27 mouse cellular contexts compared by ENCODE assay signal in the genomic region with DNA sequence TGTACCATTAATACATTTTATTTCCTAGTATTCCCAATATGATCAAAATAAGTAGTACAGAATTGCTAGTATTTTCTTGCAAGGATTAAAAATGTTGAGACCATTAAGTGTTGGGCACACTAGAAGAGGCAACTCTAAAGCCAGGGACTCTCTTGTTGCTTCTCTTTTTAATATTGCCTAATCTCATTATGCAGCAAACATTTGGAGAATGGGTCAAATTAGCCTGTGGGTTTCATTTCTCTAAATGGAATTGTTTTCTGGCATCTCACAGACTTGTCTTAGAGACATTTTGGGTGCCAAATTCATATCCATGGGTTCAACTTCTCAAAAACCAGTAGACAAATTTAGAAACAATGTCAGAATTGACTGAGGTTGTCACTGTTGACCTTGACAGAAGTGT. TPM values are rescaled to one million over a fixed set of nuclear protein-coding genes. Genes with fewer than 3 reads are reported as not detected.
DNase-seq lines count a peak whose midpoint lies in the region; ATAC-seq and TF ChIP-seq lines count a peak whose summit lies in the region.
"Had no signal": no experiment of that assay in that cellular context is flagged by ENCODE, and none has a peak within 500 bp of the region (broad histone marks: within the 10 kb centered on the region; RNA-seq: fewer than 3 reads in every experiment).

No protein-coding gene starts in this region.

- no peak overlapping the region for H3K27ac ChIP-seq in liver, adult 2 months (replicated peaks; ENCODE audit: insufficient read depth, low read depth, low read length)
- no peak overlapping the region for H3K27ac ChIP-seq in midbrain, postnatal 0 days (ENCODE audit: low read depth, low read length)
- H3K27ac ChIP-seq in gastrocnemius, adult 2 months, result no peak overlapping the region
- H3K27ac ChIP-seq: embryonic facial prominence, embryonic 10.5 days; embryonic facial prominence, embryonic 12.5 days; forebrain, embryonic 13.5 days had no signal

- no peaks in the 10 kb centered on the region for H3K9me3 ChIP-seq in midbrain, postnatal 0 days (ENCODE audit: low read length)
- H3K9me3 ChIP-seq: embryonic facial prominence, embryonic 10.5 days; embryonic facial prominence, embryonic 12.5 days; forebrain, embryonic 13.5 days; G1E had no signal

- H3K36me3 ChIP-seq in liver, adult 2 months (ENCODE audit: control insufficient read depth, insufficient read depth, low read length), result no peaks in the 10 kb centered on the region
- H3K36me3 ChIP-seq in midbrain, postnatal 0 days (ENCODE audit: insufficient read depth, low read length), result no peaks in the 10 kb centered on the region
- H3K36me3 ChIP-seq: embryonic facial prominence, embryonic 10.5 days; embryonic facial prominence, embryonic 12.5 days; G1E had no signal

- no peak for TF ChIP-seq CTCF in liver, adult 2 months (IDR thresholded peaks at IDR 0.05; ENCODE audit: low read depth, low read length)
- TF ChIP-seq CTCF in midbrain, postnatal 0 days (IDR thresholded peaks at IDR 0.05), result no peak
- TF ChIP-seq CTCF in gastrocnemius, adult 2 months (IDR thresholded peaks at IDR 0.05), result no peak

- intact Hi-C loops in gastrocnemius, adult 2 months (cut with DNase I), result no loop called here

- no peak overlapping the region for H3K9ac ChIP-seq in liver, adult 2 months (ENCODE audit: low read depth, low read length)
- H3K9ac ChIP-seq in midbrain, postnatal 0 days (replicated peaks; ENCODE audit: low read length, poor library complexity, severe bottlenecking), result no peak overlapping the region
- H3K9ac ChIP-seq: embryonic facial prominence, embryonic 12.5 days; forebrain, embryonic 13.5 days had no signal

- peak; percentile 88 for ATAC-seq in granulocyte monocyte progenitor cell, adult 5-6 weeks (replicated peaks; ENCODE audit: poor library complexity, severe bottlenecking)
- ATAC-seq in megakaryocyte progenitor cell, adult 5-6 weeks (replicated peaks; ENCODE audit: poor library complexity), result peak; percentile 78
- ATAC-seq in midbrain, postnatal 0 days (ENCODE audit: low FRiP score), result no peak
- ATAC-seq: activated CD4-positive, CD25-positive, alpha-beta regulatory T cell, adult 4 months; CD4-positive, CD25-positive, alpha-beta regulatory T cell, adult 4 months; forebrain, embryonic 13.5 days; forebrain, embryonic 16.5 days; Patski had no signal

- no peaks in the 10 kb centered on the region for H3K79me2 ChIP-seq in liver, adult 2 months (ENCODE audit: control insufficient read depth, insufficient read depth, low read length)

- H3K4me2 ChIP-seq in midbrain, postnatal 0 days (ENCODE audit: low read depth, low read length, poor library complexity, severe bottlenecking), result no peak overlapping the region
- H3K4me2 ChIP-seq: embryonic facial prominence, embryonic 12.5 days; forebrain, embryonic 13.5 days had no signal

- no peaks in the 10 kb centered on the region for H3K4me1 ChIP-seq in liver, adult 2 months (ENCODE audit: control insufficient read depth, insufficient read depth, low read length)
- no peaks in the 10 kb centered on the region for H3K4me1 ChIP-seq in midbrain, postnatal 0 days (ENCODE audit: insufficient read depth, low read length)
- H3K4me1 ChIP-seq: embryonic facial prominence, embryonic 10.5 days; embryonic facial prominence, embryonic 12.5 days; forebrain, embryonic 13.5 days had no signal

- DNase-seq in liver, adult 2 months (ENCODE audit: extremely low read depth, low read depth, low spot score), result peak; percentile 33
- no peak for DNase-seq in liver
- no peak for DNase-seq in testis, postnatal 14 days (ENCODE audit: low spot score)
- DNase-seq in midbrain, postnatal 0 days (ENCODE audit: low spot score), result no peak
- no peak for DNase-seq in gastrocnemius, adult 2 months
- DNase-seq: adrenal gland, adult 2 months; adrenal gland, postnatal 10 days; adrenal gland, postnatal 25 days; B cell, adult 2 months; cerebellum, adult 11 months; cerebellum, adult 18-20 months; cerebellum, adult 8-10 months; cerebellum, adult 9-11 months; cerebellum, postnatal 25 days; embryo, embryonic 11 days had no signal

- no peaks in the 10 kb centered on the region for H3K27me3 ChIP-seq in liver, adult 2 months (ENCODE audit: control insufficient read depth, insufficient read depth, low read length)
- no peaks in the 10 kb centered on the region for H3K27me3 ChIP-seq in midbrain, postnatal 0 days (ENCODE audit: insufficient read depth, low read length)
- H3K27me3 ChIP-seq: CH12.LX; embryonic facial prominence, embryonic 12.5 days; forebrain, embryonic 13.5 days had no signal

- no peak for TF ChIP-seq POLR2A in liver, adult 2 months (IDR thresholded peaks at IDR 0.05; ENCODE audit: extremely low read depth, insufficient read depth, low read length)

- no peak overlapping the region for H3K4me3 ChIP-seq in liver, adult 2 months (ENCODE audit: insufficient read depth, low read depth, low read length)
- H3K4me3 ChIP-seq in midbrain, postnatal 0 days (ENCODE audit: low read depth, low read length), result no peak overlapping the region
- H3K4me3 ChIP-seq in gastrocnemius, adult 2 months, result no peak overlapping the region
- H3K4me3 ChIP-seq: embryonic facial prominence, embryonic 10.5 days; embryonic facial prominence, embryonic 12.5 days; forebrain, embryonic 13.5 days had no signal

RNA-seq across cellular contexts. Expression of gene Myh15, which starts 8.1 kb away (rescaled TPM):
- total RNA-seq in liver, adult 2 months (2014; rRNA removed), result not detected in 2 replicates
- not detected in 2 replicates for polyA plus RNA-seq in liver, adult 2 months (2012; rRNA removed)
- total RNA-seq in granulocyte monocyte progenitor cell, adult 5-6 weeks (2014; fragmentation: Nextera tagmentation), result not detected in 2 replicates
- total RNA-seq in granulocyte monocyte progenitor cell, adult 5-6 weeks (2017), result not detected in 2 replicates
- not detected in 2 replicates for total RNA-seq in megakaryocyte progenitor cell, adult 5-6 weeks (2015)
- not detected in 2 replicates for total RNA-seq in megakaryocyte progenitor cell, adult 5-6 weeks (2017)
- 0.05 and 0.33 TPM in 2 replicates for total RNA-seq in midbrain, postnatal 0 days (2014; rRNA removed)
- 0.06 and 0.07 TPM in 2 replicates for polyA plus RNA-seq in midbrain, postnatal 0 days (2015; fragmentation: Nextera tagmentation; extraction: Ambion mirVana)
- not detected for total RNA-seq in gastrocnemius, adult 2 months (2021)
- total RNA-seq: adrenal gland, adult 2 months; adrenal gland, postnatal 10 days; adrenal gland, postnatal 25 days; adrenal gland, postnatal 4 days had no signal
- polyA plus RNA-seq: adrenal gland, adult 2 months; G1E; Patski had no signal

RNA-seq across cellular contexts. Expression of gene Cip2a, which starts 55.2 kb away (rescaled TPM):
- total RNA-seq in liver, adult 2 months (2014; rRNA removed), result 1.0 and 1.3 TPM in 2 replicates
- polyA plus RNA-seq in liver, adult 2 months (2012; rRNA removed), result 0.18 and 0.66 TPM in 2 replicates
- 37.0 and 52.9 TPM in 2 replicates for total RNA-seq in granulocyte monocyte progenitor cell, adult 5-6 weeks (2014; fragmentation: Nextera tagmentation)
- total RNA-seq in granulocyte monocyte progenitor cell, adult 5-6 weeks (2017), result 82.4 and 109 TPM in 2 replicates
- 85.7 and 97.0 TPM in 2 replicates for total RNA-seq in megakaryocyte progenitor cell, adult 5-6 weeks (2015)
- total RNA-seq in megakaryocyte progenitor cell, adult 5-6 weeks (2017), result 75.7 and 101 TPM in 2 replicates
- total RNA-seq in midbrain, postnatal 0 days (2014; rRNA removed), result 2.8 and 6.0 TPM in 2 replicates
- 2.2 and 2.5 TPM in 2 replicates for polyA plus RNA-seq in midbrain, postnatal 0 days (2015; fragmentation: Nextera tagmentation; extraction: Ambion mirVana)
- under 1 TPM; 0.36 to 0.50 TPM for total RNA-seq in gastrocnemius, adult 2 months (2021)

RNA-seq across cellular contexts. Expression of gene Dzip3, which starts 55.2 kb away (rescaled TPM):
- 3.4 and 4.0 TPM in 2 replicates for total RNA-seq in liver, adult 2 months (2014; rRNA removed)
- 0.21 and 0.37 TPM in 2 replicates for polyA plus RNA-seq in liver, adult 2 months (2012; rRNA removed)
- total RNA-seq in granulocyte monocyte progenitor cell, adult 5-6 weeks (2014; fragmentation: Nextera tagmentation), result 28.6 and 31.5 TPM in 2 replicates
- 21.8 and 40.1 TPM in 2 replicates for total RNA-seq in granulocyte monocyte progenitor cell, adult 5-6 weeks (2017)
- total RNA-seq in megakaryocyte progenitor cell, adult 5-6 weeks (2015), result 29.1 and 31.5 TPM in 2 replicates
- 24.5 and 30.8 TPM in 2 replicates for total RNA-seq in megakaryocyte progenitor cell, adult 5-6 weeks (2017)
- total RNA-seq in midbrain, postnatal 0 days (2014; rRNA removed), result 109 and 137 TPM in 2 replicates
- polyA plus RNA-seq in midbrain, postnatal 0 days (2015; fragmentation: Nextera tagmentation; extraction: Ambion mirVana), result 48.3 and 53.5 TPM in 2 replicates
- 1 to 10 TPM; 3.7 to 4.4 TPM for total RNA-seq in gastrocnemius, adult 2 months (2021)
